Mouse (Mus musculus) layer of hippocampus, adult 9-10 months (tissue): ENCODE results near the gene Alg5.
A peak's percentile ranks its signal among the peaks of the same experiment; 100 is the strongest.

Experiments
- DNase-seq: peaks from one replicate; pipeline ENCODE4 v3.0.0; 2022; ENCODE audit warnings: low spot score

Alg5 gene

GRCm38 (mm10) chr3:54795379-54795778, 60.0 kb downstream of the Alg5 start:
- no peak for DNase-seq

- peak; percentile 29 for DNase-seq
Observed at GRCm38 (mm10) chr3:54795806-54796205, 60.5 kb downstream of the Alg5 start.

GRCm38 (mm10) chr3:54797211-54797610, 61.9 kb downstream of the Alg5 start:
- DNase-seq, result no peak
